Mouse (Mus musculus): ENCODE measurements around the gene Pfkfb3.

DNA sequence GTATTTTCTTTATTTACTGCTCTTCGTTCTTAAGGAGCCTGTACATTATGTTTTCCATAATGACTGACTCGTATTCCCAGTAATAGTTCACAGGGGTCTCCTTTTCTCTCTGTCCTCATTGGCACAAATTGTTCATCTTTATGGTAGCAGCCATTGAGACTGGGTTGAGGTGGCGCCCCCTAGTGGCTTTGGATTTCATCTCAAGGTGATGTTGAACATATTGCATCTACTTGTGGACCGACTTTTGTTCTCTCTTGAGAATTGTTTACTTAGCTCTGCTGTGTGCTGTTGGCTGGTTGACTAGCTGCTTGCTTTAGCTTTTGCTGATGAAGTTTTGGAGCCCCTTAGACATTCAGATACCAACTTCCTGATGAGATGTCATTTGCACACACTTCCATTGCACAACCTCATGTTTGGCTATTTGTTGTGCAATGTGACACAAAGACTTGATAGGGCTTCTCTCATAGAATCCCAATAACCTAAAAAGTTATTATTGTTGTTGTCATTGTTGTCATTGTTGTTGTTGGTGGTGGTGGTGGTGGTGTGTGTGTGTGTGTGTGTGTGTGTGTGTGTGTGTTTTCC is 14.0 kb upstream of the Pfkfb3 start:
- TF ChIP-seq CTCF (IDR thresholded peaks at IDR 0.05; ENCODE audit: low read depth, low read length) (peak; percentile 43; the same call in 1 of the 2 replicates), POLR2A (IDR thresholded peaks at IDR 0.05; ENCODE audit: extremely low read depth, insufficient read depth, low read length) (no peak)
